Mouse (Mus musculus): ENCODE measurements around the gene Tnk1. TPM values are rescaled to one million over a fixed set of nuclear protein-coding genes. Genes with fewer than 3 reads are reported as not detected.
"Not testable (repeated sequence)": the region's sequence is repeated elsewhere in the genome, so short reads cannot be mapped to it uniquely, and the experiment has no call there.

The Tnk1 gene
- total RNA-seq, 2 experiments from 2014 or later, result 0.11 TPM; not detected in 1

GRCm38 (mm10) chr11:69878399-69878798, 19.9 kb upstream of the Tnk1 start:
- DNase-seq, result no peak

- no peak for DNase-seq
Measured at GRCm38 (mm10) chr11:69877878-69878277, 19.3 kb upstream of the Tnk1 start, which contains the start of gene Tmem95. Gene Tmem95 (minus strand): TSS chr11:69878018.

- peak; percentile 78 for DNase-seq
Measured at GRCm38 (mm10) chr11:69876867-69877266, 18.3 kb upstream of the Tnk1 start.

GRCm38 (mm10) chr11:69876186-69876585, 17.7 kb upstream of the Tnk1 start:
- no peak for DNase-seq

- no peak for DNase-seq
Measured at GRCm38 (mm10) chr11:69872451-69872850, 13.9 kb upstream of the Tnk1 start.

- DNase-seq, result no peak
Measured at GRCm38 (mm10) chr11:69871822-69872221, 13.3 kb upstream of the Tnk1 start.

- no peak for DNase-seq
Measured at GRCm38 (mm10) chr11:69870289-69871069, 11.9 kb upstream of the Tnk1 start.

- no peak for DNase-seq
Measured at GRCm38 (mm10) chr11:69867335-69867734, 8.8 kb upstream of the Tnk1 start.

GRCm38 (mm10) chr11:69865561-69865960, 7.0 kb upstream of the Tnk1 start:
- no peak for DNase-seq

- no peak for DNase-seq
Measured at GRCm38 (mm10) chr11:69864138-69864860, 5.8 kb upstream of the Tnk1 start.

- not testable (repeated sequence) for DNase-seq
Measured at GRCm38 (mm10) chr11:69863729-69864128, 5.2 kb upstream of the Tnk1 start.

GRCm38 (mm10) chr11:69855347-69855746, 3.2 kb downstream of the Tnk1 start:
- no peak for DNase-seq

GRCm38 (mm10) chr11:69854680-69855079, 3.9 kb downstream of the Tnk1 start:
- DNase-seq, result no peak

- no peak for DNase-seq
Measured at GRCm38 (mm10) chr11:69853994-69854393, 4.5 kb downstream of the Tnk1 start.

GRCm38 (mm10) chr11:69850754-69851153, 7.8 kb downstream of the Tnk1 start:
- no peak for DNase-seq

GRCm38 (mm10) chr11:69849884-69850283, 8.6 kb downstream of the Tnk1 start:
- no peak for DNase-seq

GRCm38 (mm10) chr11:69849128-69849527, 9.4 kb downstream of the Tnk1 start:
- DNase-seq, result no peak

- DNase-seq, result no peak
Measured at GRCm38 (mm10) chr11:69848021-69848420, 10.5 kb downstream of the Tnk1 start.

GRCm38 (mm10) chr11:69846738-69847688, 11.5 kb downstream of the Tnk1 start:
- peak; percentile 32 for DNase-seq

- DNase-seq, result peak; percentile 89
Measured at GRCm38 (mm10) chr11:69846198-69846680, 12.3 kb downstream of the Tnk1 start, which contains the start of gene Plscr3. Gene Plscr3 (plus strand): TSS chr11:69846376.

GRCm38 (mm10) chr11:69838714-69839104, 19.8 kb downstream of the Tnk1 start:
- DNase-seq, result no peak
